Mouse (Mus musculus): ENCODE results near the gene H2-K1. TPM values are rescaled to one million over a fixed set of nuclear protein-coding genes. Genes with fewer than 3 reads are reported as not detected.
A peak's percentile ranks its signal among the peaks of the same experiment; 100 is the strongest.

The H2-K1 gene
- total RNA-seq, 2 experiments from 2014 or later = 20.7 to 22.5 TPM

DNA sequence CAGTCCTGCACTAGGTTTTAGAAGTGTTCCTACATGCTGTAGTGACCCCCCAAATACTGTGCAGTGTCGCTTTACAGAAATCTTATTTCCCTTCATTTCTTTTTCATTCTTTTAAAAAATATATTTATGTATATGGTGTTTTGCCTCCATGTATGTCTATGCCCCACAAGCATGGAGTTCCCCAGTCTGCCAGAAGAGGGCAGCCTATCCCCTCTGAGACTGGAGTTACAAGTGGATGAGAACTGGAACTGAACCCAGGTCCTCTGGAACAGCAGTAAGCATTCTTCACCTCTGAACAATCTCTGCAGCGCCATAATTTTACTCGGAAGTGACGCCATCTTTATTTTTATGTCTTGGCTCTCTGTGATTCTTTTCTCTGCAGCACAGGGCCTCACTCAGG is 30.8 kb downstream of the H2-K1 start:
- DNase-seq (ENCODE audit: low spot score in 2 of 2) = no peak
- Histone ChIP-seq H3K27ac (no peak overlapping the region), H3K4me3 (no peak overlapping the region)
- no peak; the same call in 1 of the 2 replicates for TF ChIP-seq CTCF (conservative IDR thresholded peaks at IDR 0.05)

DNA sequence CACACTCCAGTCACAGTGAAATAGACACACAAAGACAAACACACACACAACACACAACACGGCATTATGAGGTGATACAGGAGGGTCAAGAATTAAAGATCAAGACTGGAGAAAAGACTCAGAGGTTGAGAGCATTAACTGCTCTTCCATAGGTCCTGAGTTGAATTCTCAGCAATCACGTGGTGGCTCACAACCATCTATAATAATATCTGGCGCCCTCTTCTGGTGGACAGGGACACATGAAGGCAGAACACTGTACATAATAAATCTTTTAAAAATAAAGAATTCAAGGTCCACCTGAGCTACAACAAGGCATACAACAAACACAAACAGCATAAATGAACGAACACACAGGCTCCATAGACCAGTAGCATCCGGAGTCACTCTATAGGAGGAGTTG is 31.2 kb downstream of the H2-K1 start:
- Histone ChIP-seq H3K27ac (no peak overlapping the region), H3K4me3 (no peak overlapping the region)
- no peak for DNase-seq (ENCODE audit: low spot score in 2 of 2)
- TF ChIP-seq CTCF (conservative IDR thresholded peaks at IDR 0.05) = no peak

DNA sequence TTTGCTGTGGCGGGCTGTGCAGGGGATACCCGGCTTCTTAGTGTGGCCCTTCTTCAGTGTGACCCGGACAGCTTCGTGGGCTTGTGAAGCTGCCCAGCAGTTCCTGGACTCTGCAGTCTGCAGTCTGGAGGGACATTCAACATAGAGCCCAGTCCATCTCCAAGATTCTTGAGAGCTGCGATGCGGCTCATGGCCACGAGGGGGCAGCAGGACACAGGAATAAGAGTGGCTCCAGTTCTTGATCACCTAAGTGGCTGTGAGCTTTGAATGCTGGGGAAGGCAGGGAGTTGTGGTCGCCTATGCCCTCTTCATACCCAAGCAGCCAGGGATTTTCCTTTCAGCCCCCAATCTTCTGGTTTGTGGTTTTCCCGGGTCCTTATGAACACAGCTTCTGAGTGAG is 31.7 kb downstream of the H2-K1 start:
- peak; percentile 61 to 79 for DNase-seq (ENCODE audit: low spot score in 2 of 2)
- H3K4me3 ChIP-seq = no peak overlapping the region
- peak; percentile 78 for TF ChIP-seq CTCF (conservative IDR thresholded peaks at IDR 0.05)
- H3K27ac ChIP-seq = no peak overlapping the region

DNA sequence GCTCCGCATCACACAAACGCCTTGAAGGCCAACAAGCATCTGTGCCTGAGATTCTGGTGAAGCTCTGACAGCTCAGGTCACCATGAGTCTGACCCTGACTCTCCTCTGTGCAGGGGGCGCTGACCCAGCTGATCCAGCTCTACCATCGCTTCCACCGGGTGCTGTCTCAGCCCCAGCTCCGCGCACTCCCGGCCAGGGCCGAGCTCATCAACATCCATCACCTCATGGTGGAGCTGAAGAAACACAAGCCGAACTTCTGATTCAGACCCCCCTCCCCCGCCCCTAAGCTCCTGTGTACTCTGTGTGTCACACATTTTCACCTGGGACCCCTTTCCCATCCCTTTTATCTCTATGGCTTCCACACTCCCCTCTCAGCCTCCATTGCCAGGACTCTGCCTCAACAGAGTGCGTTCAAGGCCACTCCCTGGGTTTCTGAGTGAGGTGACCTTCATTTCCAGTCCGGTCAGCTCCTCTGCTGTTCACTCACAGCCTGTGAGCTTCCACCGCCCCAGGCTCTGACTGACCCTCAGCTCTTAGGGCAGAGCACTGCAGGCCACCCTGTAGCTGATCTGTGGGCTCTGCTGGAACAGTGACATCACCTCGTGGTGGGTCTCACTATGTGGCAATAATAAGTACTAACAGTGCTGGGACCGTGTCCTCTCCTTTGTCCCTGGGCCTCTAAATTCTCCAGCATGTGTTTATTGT is 34.1 kb downstream of the H2-K1 start:
- no peak for TF ChIP-seq CTCF (conservative IDR thresholded peaks at IDR 0.05)
- Histone ChIP-seq H3K27ac (no peak overlapping the region), H3K4me3 (no peak overlapping the region)
- DNase-seq (ENCODE audit: low spot score in 2 of 2) = no peak

DNA sequence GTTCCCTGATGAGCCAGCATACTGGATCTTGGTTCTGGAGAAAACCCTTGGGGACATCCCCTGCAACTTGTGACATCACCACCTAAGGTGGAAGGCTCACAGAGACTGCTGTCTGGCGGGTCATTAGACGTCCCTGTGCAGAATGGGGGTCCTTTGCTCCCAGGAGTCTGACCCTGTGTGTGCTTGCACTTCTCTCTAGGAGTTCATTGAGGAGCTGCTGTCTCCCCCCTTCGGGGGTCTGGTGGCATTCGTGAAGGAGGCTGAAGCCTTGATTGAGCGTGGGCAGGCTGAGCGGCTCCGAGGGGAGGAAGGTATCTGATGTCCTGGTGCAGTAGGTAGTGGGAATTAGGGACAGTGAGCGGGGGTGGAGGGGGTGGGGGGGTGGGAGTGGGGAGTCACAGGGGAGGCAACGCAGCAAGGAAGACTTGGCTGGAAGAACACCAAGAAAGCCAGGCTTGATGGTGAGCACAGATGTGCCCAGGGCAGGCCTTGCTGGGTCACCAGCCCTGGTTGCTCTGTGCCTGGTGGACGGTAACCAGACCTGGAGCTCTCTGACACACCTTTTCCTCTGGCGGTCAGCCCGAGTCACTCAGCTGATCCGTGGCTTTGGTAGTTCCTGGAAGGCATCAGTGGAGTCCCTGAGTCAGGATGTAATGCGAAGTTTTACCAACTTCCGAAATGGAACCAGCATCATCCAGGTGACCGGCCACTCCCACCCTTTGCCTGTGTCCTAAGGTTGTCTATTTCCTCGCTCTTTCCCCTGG is 34.9 kb downstream of the H2-K1 start:
- Histone ChIP-seq H3K4me3 (no peak overlapping the region), H3K27ac (no peak overlapping the region)
- no peak for TF ChIP-seq CTCF (conservative IDR thresholded peaks at IDR 0.05)
- no peak for DNase-seq (ENCODE audit: low spot score in 2 of 2)

DNA sequence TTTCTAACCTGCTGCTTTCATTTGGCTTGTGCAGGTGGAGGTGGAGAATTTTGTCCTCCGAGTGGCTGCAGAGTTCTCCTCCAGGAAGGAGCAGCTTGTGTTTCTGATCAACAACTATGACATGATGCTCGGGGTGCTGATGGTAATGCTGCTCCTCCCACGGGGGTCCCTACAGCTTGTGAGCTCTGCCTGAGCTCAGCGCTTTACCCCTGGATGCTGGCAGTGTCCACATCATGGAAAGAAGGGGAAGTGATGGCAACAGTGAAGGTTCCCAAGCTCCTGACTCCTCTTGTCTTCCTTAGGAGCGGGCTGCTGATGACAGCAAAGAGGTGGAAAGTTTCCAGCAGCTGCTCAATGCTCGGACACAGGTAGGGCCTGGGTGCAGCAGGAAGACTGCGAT is 37.3 kb downstream of the H2-K1 start:
- H3K4me3 ChIP-seq = no peak overlapping the region
- no peak for TF ChIP-seq CTCF (conservative IDR thresholded peaks at IDR 0.05)

DNA sequence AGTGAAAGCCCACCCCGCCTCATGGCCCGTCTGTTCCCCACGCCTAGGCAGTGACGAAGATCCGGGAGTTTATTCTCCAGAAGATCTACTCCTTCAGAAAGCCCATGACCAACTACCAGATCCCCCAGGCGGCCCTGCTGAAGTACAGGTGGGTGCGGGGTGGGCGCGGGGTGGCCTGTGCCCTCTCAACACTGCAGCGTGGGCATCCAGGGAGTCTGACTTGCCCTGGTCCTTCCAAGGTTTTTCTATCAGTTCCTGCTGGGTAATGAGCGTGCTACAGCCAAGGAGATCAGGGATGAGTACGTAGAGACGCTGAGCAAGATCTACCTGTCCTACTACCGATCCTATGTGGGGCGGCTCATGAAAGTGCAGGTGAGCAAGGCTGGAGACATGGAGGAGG is 40.2 kb downstream of the H2-K1 start:
- no peak overlapping the region for H3K4me3 ChIP-seq
- TF ChIP-seq CTCF (conservative IDR thresholded peaks at IDR 0.05) = no peak
- no peak for DNase-seq (ENCODE audit: low spot score in 2 of 2)
- no peak overlapping the region for H3K27ac ChIP-seq

More for the DNA sequence above, 37.3 kb downstream of the H2-K1 start:
- no peak overlapping the region for H3K27ac ChIP-seq
- DNase-seq (ENCODE audit: low spot score in 2 of 2) = no peak

DNA sequence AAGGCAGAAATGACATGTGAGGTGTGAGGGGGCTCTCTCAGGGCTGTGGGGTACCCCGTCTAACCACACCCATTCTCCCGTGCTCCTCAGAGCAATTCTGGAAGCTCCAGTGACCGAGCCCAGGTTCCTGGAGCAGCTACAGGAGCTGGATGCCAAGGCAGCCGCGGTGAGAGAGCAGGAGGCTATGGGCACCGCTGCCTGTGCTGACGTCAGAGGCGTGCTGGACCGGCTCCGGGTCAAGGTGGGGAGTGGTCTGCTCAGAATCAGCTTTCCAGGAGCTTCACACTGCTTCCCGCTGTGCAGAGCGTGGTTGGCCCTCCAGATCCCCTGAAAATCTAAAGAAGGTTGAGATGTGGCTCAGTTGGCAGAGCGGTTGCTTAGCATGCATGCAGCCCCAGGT is 41.0 kb downstream of the H2-K1 start:
- no peak overlapping the region for H3K27ac ChIP-seq
- H3K4me3 ChIP-seq = no peak overlapping the region
- no peak for TF ChIP-seq CTCF (conservative IDR thresholded peaks at IDR 0.05)
- DNase-seq (ENCODE audit: low spot score in 2 of 2) = no peak

DNA sequence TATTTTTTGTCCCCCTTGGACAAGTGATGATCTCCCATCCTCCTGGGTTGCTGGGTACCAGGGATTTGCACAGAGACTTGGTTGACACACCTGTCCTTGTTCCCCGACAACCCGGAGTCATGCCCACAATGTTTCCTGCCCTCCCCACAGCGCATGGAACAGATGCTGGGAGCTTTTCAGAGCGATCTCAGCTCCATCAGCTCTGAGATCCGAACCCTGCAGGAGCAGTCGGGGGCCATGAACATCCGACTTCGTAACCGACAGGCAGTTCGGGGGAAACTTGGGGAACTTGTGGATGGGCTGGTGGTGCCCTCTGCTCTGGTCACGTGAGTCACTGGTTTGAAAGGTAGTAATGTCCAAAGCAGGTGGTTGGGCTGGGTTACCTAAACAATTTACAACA is 41.7 kb downstream of the H2-K1 start:
- DNase-seq (ENCODE audit: low spot score in 2 of 2) = no peak
- TF ChIP-seq CTCF (conservative IDR thresholded peaks at IDR 0.05) = no peak
- Histone ChIP-seq H3K4me3 (no peak overlapping the region), H3K27ac (no peak overlapping the region)

DNA sequence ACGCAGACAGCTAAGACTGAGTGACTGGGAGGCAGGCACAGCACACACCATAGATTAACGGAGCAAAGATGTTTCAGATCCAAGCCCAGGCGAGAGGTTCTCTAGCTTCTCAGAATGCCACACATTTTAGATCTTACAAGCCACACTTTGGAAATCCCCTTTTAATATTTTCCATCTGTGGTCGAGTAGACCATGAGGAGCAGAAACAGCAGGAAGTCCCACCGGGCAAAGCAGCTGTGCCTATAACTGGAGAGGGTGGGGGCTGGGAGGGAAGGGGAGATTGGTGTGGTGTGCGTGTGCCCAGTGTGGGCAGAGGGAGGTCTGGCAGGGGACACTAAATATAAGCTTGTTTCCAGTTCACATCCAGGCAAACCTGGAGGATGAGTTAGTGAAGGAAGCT is 42.7 kb downstream of the H2-K1 start:
- H3K27ac ChIP-seq = no peak overlapping the region
- TF ChIP-seq CTCF (conservative IDR thresholded peaks at IDR 0.05) = no peak
- no peak overlapping the region for H3K4me3 ChIP-seq
- no peak for DNase-seq (ENCODE audit: low spot score in 2 of 2)

DNA sequence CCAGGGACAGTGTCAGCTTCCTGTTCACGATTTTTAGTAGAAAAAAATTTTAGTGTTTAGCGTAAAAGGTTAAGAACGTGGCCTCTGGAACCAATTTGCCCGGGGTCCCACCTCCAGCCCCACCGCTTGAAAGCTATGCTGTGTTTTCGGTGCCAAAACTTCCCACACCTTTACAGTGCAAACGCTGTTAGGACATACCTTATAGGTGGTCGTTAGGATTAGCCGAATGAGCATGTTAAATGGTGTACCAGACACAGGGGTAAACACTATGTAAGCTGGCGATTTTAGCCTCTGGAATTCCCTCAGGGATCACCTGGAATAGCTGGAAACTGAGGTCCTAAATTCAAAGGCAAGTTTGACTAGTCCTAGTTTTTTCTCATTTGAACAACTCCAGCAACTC is 43.8 kb downstream of the H2-K1 start:
- no peak for DNase-seq (ENCODE audit: low spot score in 2 of 2)
- no peak for TF ChIP-seq CTCF (conservative IDR thresholded peaks at IDR 0.05)
- H3K27ac ChIP-seq = peak overlapping the region; percentile 98
- H3K4me3 ChIP-seq = peak overlapping the region; percentile 85

DNA sequence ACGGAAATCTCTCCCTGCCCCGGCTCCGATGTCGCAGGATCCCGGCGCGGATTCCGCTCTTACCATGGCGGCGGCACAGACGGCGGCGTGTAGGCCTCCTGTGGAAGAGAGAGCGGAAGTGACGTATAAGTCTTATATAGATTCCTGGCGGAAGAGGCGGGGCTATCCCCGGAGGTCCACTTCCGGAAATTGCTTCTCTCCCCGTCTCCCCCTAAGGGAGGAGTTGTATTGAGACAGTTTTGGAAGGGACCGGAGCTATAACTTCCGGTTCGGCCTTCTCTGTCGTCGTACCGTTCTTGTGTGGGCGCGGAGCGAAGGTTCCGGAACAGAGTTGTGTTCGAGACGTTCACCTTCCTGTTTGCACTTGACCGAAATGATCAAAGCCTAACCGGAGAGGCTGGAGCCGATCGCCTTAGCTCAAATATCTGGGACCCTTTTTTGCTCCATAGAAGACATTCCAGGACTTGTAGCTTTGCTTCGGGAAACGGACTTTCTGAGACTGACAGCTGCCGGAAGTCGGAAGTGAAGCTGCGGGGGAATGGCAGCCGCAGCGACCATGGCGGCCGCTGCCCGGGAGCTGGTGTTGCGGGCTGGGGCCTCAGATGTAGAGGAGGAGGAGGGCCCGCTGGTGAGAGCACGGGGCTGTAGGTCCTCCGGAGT is 44.5 kb downstream of the H2-K1 start, which contains the start of the genes Vps52 and Rps18:
Gene Vps52, plus strand, starts transcription at position 258 of the 660 bp plus-strand sequence.
Gene Rps18, minus strand, starts transcription at position 447 of the 660 bp plus-strand sequence.
- peak; percentile 96 to 97 for DNase-seq (ENCODE audit: low spot score in 2 of 2)
- TF ChIP-seq CTCF (conservative IDR thresholded peaks at IDR 0.05) = peak; percentile 63
- peak within 1 kb of the TSS; percentile 85 for H3K4me3 ChIP-seq
- peak within 1 kb of the TSS; percentile 98 for H3K27ac ChIP-seq
